Mouse (Mus musculus) lung, postnatal 0 days (tissue): ENCODE data around the gene Cep112.

Experiments used
- CTCF ChIP-seq: IDR thresholded peaks from 2 replicates; pipeline ENCODE4 v1.5.1; 2016; ENCODE audit warnings: antibody characterized with exemption, mild to moderate bottlenecking
- EP300 ChIP-seq: IDR thresholded peaks from 2 replicates; pipeline ENCODE4 v1.6.1; 2016; ENCODE audit warnings: antibody characterized with exemption, mild to moderate bottlenecking, control low read depth

- TF ChIP-seq CTCF (no peak), EP300 (no peak)
These were observed 2.2 kb downstream of the Cep112 start for GRCm38 (mm10) chr11:108427191-108427590.
